Mouse (Mus musculus) c-Kit-negative CD71-positive TER-119-positive erythroid progenitor cells, embryonic 14.5 days (primary cell): ENCODE results near the gene Dpp7.

Experiments
- DNase-seq: peaks from one replicate; pipeline ENCODE4 v3.0.0-alpha.2; 2013; ENCODE audit warnings: low read depth, low spot score

Dpp7 gene

DNA sequence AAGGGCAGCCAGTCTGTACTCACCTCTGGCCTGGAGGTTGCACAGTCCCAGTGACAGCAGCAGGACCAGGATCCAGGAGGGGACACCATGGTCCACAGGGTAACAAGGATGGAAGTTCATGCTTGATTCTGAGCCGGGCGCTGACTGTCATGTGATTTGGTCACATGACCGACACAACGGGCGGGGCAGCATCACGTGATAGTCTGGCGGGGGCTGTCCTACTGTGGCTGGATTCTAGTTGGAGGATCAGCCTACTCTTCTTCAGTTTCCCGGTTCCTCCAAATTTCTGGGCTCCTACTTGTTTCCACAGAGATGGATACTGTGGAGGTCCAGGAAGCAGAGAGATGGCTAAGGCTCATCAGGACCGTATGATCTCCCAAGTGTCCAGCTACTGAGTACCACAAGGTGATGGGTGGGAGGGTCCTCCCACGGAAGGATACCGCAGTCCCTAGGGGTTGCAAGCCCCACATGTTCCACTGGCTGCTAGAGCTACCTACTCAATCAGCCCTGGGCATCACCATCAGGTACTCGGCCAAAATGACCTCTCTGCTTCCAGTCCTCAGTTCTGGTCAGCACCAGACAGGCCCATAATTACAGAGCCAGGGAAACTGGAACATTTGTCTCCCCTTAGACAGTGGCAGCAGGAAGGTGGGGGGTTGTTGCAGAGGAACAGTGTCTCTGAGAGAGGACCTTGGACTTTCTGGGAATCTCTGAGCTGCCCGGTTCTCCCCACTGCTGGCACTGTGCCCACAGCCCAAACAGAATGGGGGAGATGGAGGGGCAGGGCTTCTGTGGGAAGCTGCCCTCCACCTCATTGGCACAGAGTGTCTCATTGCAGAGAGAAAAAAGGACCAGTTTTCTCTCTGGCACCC is at the start of gene Dpp7:
Gene Dpp7, minus strand, starts transcription at position 152 of the 872 bp plus-strand sequence.
- DNase-seq, result peak; percentile 76

GRCm38 (mm10) chr2:25403994-25404393 is 47.8 kb upstream of the Dpp7 start:
- no peak for DNase-seq

DNA sequence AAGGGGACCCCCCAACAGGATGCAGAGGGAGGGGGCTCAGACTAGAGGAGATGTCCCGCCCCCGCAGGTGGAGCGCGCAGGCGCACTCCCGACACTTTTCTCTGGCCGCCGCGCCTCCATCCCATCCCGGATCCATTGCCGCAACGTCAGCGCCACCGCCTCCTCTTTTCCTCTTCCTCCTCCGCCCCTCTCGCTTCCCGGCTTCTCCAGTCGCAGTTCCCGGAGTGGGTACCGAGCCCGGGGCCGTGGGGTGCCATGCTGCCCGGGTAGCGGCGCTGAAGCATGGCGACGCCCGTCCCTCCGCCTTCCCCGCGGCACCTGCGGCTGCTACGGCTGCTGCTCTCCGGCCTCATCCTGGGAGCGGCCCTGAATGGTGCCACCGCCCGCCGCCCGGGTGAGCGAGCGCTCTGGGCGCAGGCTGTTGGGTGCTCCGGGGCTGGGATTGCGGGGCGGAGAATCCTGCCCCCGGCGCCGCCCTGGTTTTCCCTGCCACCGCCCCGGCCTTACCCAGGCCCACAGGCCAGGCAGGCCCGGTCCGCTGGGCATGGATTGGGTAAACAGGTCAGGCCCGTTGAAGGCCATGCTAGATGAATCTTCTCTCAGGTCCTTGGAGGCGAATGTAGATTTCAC is 46.9 kb upstream of the Dpp7 start:
- no peak for DNase-seq

- DNase-seq, result peak; percentile 30
Measured at GRCm38 (mm10) chr2:25402377-25402971, 46.3 kb upstream of the Dpp7 start.

GRCm38 (mm10) chr2:25400764-25401163 is 44.6 kb upstream of the Dpp7 start:
- DNase-seq, result no peak

DNA sequence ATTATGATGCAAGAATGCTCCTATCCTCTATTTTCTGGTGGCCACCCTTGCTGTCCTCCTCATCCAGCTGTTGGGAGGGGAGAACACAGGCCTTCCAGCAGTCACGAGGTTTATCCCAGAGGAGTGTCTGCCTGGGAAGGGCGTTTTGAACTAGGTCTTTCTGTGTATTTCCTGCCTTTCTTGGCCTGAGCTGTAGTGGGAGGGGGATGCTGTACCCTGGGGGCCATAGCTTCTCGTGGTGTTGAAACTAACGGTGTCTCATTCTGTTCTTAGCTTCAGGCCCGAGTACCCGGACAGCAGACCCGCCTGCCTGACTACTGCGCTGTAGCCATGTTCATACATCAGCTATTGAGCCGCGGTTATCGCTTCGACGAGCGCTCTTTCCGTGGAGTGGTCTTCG is 44.1 kb upstream of the Dpp7 start:
- DNase-seq, result no peak

DNA sequence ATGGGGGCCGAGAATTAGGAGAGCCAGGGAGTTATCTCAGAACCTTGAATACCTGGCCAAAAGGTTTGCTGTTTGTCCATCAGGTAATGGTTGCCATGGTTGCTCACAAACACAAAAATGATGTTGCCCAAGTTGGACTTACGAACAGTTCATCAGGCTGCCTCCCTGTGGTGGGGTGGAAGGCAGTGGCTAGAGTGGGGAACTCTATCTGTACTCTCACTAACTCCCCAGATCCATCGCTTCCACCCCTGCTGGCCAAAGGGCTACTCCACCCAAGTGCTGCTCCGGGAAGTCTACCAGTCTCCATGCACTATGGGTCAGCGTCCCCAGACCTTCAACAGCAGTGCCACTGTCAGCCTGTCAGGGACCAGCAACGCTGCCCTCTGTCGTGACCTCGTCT is 42.9 kb upstream of the Dpp7 start, which contains the start of gene Npdc1:
Gene Npdc1, plus strand, starts transcription at position 301 of the 400 bp plus-strand sequence.
- DNase-seq, result no peak

GRCm38 (mm10) chr2:25398065-25398464 is 41.9 kb upstream of the Dpp7 start:
- no peak for DNase-seq

GRCm38 (mm10) chr2:25397010-25397409 is 40.9 kb upstream of the Dpp7 start:
- DNase-seq, result no peak

- DNase-seq, result no peak
Measured at GRCm38 (mm10) chr2:25396597-25396983, 40.4 kb upstream of the Dpp7 start.

DNA sequence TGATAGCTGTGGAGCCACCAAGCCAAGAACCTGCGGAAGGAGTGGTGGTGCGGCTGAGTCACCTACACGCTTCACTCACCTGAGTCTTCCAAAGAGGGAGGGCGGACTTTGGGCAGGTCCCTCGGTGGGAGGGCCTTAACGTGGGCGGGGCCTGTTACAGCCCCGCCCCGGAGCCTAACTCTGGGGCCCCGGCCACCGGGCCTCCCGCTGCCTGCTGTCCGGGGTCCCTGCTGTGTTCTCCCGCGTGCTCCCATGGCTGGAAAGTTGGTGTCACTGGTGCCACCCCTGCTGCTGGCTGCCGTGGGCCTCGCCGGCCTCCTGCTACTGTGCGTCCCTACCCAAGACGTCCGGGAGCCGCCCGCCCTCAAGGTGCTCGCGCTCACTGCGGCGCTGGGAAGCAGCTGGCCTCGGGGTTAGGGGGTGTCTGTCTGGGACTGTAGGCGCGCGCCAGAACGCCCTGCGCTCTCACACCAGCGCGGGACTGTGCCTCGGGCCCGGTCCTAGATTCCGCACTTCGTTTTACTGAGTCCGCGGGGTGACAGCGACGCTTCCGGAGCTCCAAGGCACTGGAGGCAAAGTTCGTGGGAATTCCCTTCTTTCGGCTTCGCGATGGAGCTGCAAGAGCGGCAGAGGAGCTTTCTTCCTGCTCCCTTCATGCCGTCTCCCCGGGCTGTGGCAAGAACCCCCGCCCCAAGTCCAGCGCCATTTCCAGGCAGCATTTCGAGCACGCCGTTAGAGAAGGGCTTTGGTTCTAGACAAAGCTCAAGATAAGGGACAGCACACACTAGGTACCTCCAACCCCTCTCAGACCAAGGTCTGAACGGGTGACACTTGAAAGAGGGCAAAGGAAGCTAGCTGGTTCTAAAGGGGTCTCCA is 39.8 kb upstream of the Dpp7 start, which contains the start of gene Entpd2:
Gene Entpd2, plus strand, starts transcription at position 154 of the 876 bp plus-strand sequence.
- DNase-seq, result no peak

DNA sequence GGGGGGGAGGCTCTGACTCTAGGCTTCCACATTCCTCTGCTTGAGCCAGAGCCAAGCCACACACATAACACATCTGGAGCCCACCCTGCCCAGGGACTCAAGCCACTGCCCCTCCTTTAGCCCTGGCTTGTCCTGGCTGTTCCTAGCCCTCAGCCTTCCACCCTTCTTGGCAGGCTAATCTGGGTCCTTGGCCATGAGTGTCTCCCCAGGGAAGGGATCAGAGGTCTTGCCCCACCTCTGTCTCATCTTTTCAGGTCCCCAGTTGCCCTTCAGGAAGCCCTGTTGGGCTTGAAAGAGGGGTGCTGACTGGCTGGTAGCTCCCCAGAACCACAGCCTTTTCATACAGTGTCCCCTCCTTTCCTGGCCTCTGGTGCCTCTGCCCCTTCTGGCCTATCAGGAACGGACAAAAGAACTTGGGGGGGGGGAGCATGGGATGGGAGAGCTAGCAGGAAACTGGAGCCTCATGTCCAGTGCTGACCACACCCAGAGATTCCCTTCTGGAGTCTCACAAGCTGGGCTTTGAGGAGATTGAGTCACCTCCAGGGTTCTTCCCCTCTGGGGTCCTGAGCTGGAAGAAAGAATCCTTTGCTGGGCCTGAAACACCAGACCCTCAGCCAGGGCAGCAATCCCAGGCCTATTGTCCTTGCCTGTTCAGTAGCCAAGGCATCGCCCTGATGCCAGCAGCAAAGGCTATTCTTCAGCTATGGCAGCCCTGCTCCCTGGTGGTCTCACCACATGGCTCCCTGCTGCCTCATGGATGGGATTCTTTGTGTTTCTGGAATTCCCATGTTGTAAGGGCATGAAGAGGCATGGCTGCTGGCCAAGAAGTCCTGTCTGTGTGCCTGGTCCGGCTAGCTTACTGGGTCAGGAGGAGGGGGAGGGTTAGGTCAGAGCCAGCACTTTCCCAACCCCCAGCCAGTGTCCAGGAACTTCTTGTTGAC is 38.4 kb upstream of the Dpp7 start:
- no peak for DNase-seq

GRCm38 (mm10) chr2:25391266-25391665 is 35.1 kb upstream of the Dpp7 start:
- DNase-seq, result no peak

DNA sequence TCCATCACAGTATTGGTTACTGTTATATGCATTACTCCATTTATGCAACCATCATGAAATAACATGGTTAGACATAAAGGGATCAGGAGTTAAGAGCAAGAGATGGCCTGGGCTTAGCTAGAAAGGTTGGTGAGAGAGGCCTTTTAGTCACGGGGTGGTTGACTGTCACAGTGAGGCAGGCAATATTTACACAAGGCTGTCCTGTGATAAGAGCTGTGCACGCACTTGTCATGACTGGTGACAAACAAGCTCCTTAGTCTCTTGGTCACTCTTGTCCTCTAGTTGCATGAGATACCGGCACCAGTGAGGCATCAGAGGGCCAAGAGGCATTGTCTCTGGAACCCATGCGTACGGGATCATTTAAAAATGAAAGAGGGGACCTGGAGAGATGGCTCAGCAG is 28.3 kb upstream of the Dpp7 start:
- no peak for DNase-seq

- DNase-seq, result no peak
Measured at GRCm38 (mm10) chr2:25376589-25376988, 20.4 kb upstream of the Dpp7 start.

- no peak for DNase-seq
Measured at GRCm38 (mm10) chr2:25373431-25373830, 17.3 kb upstream of the Dpp7 start.

- DNase-seq, result peak; percentile 57
Measured at GRCm38 (mm10) chr2:25372644-25373391, 16.7 kb upstream of the Dpp7 start.

DNA sequence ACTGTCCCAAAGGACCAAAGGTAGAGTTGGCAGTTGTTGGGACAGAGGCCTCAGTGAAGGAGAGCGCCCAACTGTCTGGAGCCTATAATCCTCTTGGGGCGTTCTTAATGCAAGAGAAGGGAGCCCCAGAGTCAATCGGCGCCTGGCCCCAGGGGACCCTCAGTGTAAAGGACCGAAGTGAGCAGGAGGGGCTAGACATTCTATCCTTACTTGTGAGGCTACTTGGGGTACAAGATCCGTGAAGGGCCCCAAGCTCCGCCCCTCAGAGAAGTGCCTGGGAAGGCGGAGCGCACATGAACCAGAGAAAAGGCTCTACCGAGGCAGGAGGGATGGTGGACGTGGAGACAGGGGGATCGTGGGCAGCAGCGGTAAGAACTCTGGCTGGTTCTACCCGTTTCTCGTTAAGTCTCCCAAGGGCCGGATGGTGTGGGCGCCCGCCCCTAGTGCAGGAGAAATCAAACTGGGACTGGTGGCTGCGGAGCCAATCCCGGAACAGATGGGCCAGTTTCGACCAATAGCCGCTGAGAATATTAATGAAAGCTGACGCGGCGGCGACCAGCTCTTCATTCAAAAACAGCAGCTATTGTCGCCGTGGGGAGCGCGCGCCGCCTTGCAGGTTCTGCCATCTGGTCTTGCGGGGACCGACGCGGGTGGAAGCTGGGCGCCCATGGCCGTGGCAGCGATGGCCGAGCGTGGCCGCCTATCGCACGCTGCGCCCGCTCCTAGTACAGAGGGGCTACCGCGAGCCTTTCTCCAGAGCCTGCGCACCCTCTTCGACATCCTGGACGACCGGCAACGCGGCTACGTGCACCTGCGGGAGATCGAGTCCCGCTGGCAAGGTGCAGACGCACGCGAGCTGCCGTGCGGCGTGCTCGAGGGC is 15.8 kb upstream of the Dpp7 start, which contains the start of gene Sapcd2:
Gene Sapcd2, plus strand, starts transcription at position 558 of the 880 bp plus-strand sequence.
- peak; percentile 81 for DNase-seq
